ENCODE assay signal across 16 mouse cellular contexts in the genomic region with DNA sequence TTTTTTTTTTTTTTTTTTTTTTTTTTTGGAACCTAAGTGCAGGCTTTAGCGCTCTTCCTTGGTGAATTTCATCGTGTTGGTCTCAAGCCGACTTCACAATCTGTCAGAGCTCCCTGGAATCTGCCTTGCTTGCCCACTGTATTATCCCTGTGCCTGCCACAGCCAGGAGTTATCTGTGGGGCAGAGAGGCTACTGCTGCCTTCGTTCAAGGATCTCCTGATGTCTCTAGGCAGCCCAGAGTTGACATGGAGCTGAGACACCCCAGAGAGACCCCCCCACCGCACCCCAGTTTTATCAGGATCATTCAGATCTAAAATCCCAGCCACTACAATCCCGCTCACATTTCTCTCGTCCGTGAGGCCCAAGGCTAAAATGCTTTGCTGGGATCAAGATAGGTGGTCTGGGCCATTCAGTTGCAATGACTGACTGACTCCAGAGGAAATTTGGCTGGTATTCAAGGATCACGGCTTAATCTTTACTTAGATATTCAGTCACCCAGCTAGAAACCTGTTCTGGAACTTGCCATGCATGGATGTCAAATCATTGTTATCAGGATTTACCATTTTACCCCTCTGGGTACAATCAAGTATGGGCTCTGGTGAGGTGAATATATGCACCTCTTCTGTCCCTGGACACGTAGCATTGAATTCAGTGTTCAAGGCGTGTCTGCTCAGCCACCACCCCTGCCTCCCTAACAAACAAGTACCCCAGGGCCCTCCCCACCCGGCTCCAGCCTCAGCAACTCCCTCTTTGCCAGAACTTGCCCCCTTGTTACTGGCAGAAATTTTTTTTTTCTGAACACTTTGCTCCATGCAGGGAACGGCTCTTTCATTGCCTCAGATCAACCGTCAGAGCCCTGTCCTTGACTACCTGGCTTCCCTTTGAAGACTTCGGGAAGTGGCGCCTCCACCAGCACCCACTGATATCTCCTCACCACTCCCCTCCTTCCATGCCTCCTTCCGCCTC. TPM values are rescaled to one million over a fixed set of nuclear protein-coding genes. Genes with fewer than 3 reads are reported as not detected.
A peak's percentile ranks its signal among the peaks of the same experiment; 100 is the strongest.
DNase-seq lines count a peak whose midpoint lies in the region; ATAC-seq and TF ChIP-seq lines count a peak whose summit lies in the region.
"Had no signal": no experiment of that assay in that cellular context is flagged by ENCODE, and none has a peak within 500 bp of the region (broad histone marks: within the 10 kb centered on the region; RNA-seq: fewer than 3 reads in every experiment).

No protein-coding gene starts in this region.

- no peak overlapping the region for H3K4me3 ChIP-seq in embryonic facial prominence, embryonic 13.5 days
- H3K4me3 ChIP-seq in embryonic facial prominence, embryonic 10.5 days: no peak overlapping the region
- H3K4me3 ChIP-seq in midbrain, embryonic 11.5 days (ENCODE audit: low read depth, low read length): no peak overlapping the region
- no peak overlapping the region for H3K4me3 ChIP-seq in midbrain, embryonic 16.5 days (ENCODE audit: low read depth, low read length)
- no peak overlapping the region for H3K4me3 ChIP-seq in embryonic facial prominence, embryonic 15.5 days (replicated peaks)
- no peak overlapping the region for H3K4me3 ChIP-seq in stomach, postnatal 0 days (ENCODE audit: low read depth, low read length)
- H3K4me3 ChIP-seq: erythroblast, embryonic 14.5 days; liver, embryonic 13.5 days; megakaryocyte, embryonic 14.5 days; neural tube, embryonic 13.5 days had no signal

- peaks cover 42% of the 10 kb centered on the region for H3K4me1 ChIP-seq in embryonic facial prominence, embryonic 13.5 days
- peaks cover 53% of the 10 kb centered on the region for H3K4me1 ChIP-seq in embryonic facial prominence, embryonic 10.5 days
- peaks cover 22% of the 10 kb centered on the region for H3K4me1 ChIP-seq in midbrain, embryonic 11.5 days (ENCODE audit: control insufficient read depth, insufficient read depth, low read length)
- H3K4me1 ChIP-seq in midbrain, embryonic 16.5 days (ENCODE audit: control insufficient read depth, insufficient read depth, low read length): peaks cover 25% of the 10 kb centered on the region
- peaks cover 40% of the 10 kb centered on the region for H3K4me1 ChIP-seq in embryonic facial prominence, embryonic 15.5 days
- peaks cover 15% of the 10 kb centered on the region for H3K4me1 ChIP-seq in stomach, postnatal 0 days (replicated peaks; ENCODE audit: control insufficient read depth, insufficient read depth)

- H3K27me3 ChIP-seq in embryonic facial prominence, embryonic 13.5 days: peaks cover 19% of the 10 kb centered on the region
- peaks cover 78% of the 10 kb centered on the region for H3K27me3 ChIP-seq in embryonic facial prominence, embryonic 10.5 days (replicated peaks; ENCODE audit: low read depth, poor library complexity, severe bottlenecking)
- H3K27me3 ChIP-seq in midbrain, embryonic 11.5 days (ENCODE audit: control insufficient read depth, insufficient read depth, low read length): peaks cover 11% of the 10 kb centered on the region
- no peaks in the 10 kb centered on the region; the same call in 1 of the 2 replicates for H3K27me3 ChIP-seq in midbrain, embryonic 16.5 days (ENCODE audit: control insufficient read depth, insufficient read depth, low read depth, low read length)
- peaks cover 7% of the 10 kb centered on the region for H3K27me3 ChIP-seq in embryonic facial prominence, embryonic 15.5 days
- H3K27me3 ChIP-seq in stomach, postnatal 0 days (ENCODE audit: control insufficient read depth, insufficient read depth, low read length): no peaks in the 10 kb centered on the region

- no peak overlapping the region for H3K4me2 ChIP-seq in embryonic facial prominence, embryonic 13.5 days
- no peak overlapping the region for H3K4me2 ChIP-seq in midbrain, embryonic 11.5 days
- no peak overlapping the region for H3K4me2 ChIP-seq in midbrain, embryonic 16.5 days (ENCODE audit: low read length)
- no peak overlapping the region for H3K4me2 ChIP-seq in embryonic facial prominence, embryonic 15.5 days (replicated peaks)
- H3K4me2 ChIP-seq in stomach, postnatal 0 days (replicated peaks; ENCODE audit: low read depth): no peak overlapping the region
- H3K4me2 ChIP-seq: liver, embryonic 13.5 days; neural tube, embryonic 13.5 days had no signal

- H3K9me3 ChIP-seq in embryonic facial prominence, embryonic 13.5 days: no peaks in the 10 kb centered on the region
- H3K9me3 ChIP-seq in embryonic facial prominence, embryonic 10.5 days: no peaks in the 10 kb centered on the region
- no peaks in the 10 kb centered on the region for H3K9me3 ChIP-seq in midbrain, embryonic 11.5 days (ENCODE audit: control insufficient read depth, low read length)
- no peaks in the 10 kb centered on the region for H3K9me3 ChIP-seq in midbrain, embryonic 16.5 days (replicated peaks; ENCODE audit: control insufficient read depth, low read length, poor library complexity, severe bottlenecking)
- H3K9me3 ChIP-seq in embryonic facial prominence, embryonic 15.5 days (replicated peaks): no peaks in the 10 kb centered on the region
- H3K9me3 ChIP-seq in stomach, postnatal 0 days (ENCODE audit: control insufficient read depth, low read length): no peaks in the 10 kb centered on the region
- H3K9me3 ChIP-seq: liver, embryonic 13.5 days; megakaryocyte, embryonic 14.5 days; neural tube, embryonic 13.5 days had no signal

- peak overlapping the region; percentile 34 for H3K27ac ChIP-seq in embryonic facial prominence, embryonic 13.5 days
- no peak overlapping the region for H3K27ac ChIP-seq in embryonic facial prominence, embryonic 10.5 days (replicated peaks)
- no peak overlapping the region for H3K27ac ChIP-seq in midbrain, embryonic 11.5 days (ENCODE audit: low read depth, low read length)
- H3K27ac ChIP-seq in midbrain, embryonic 16.5 days (ENCODE audit: low read length): no peak overlapping the region
- H3K27ac ChIP-seq in embryonic facial prominence, embryonic 15.5 days (replicated peaks): peak overlapping the region; percentile 63; the same call in 1 of the 2 replicates
- H3K27ac ChIP-seq in stomach, postnatal 0 days (replicated peaks): peak overlapping the region; percentile 58
- H3K27ac ChIP-seq: hindbrain, embryonic 14.5 days; liver, embryonic 13.5 days; neural tube, embryonic 13.5 days had no signal

- no peaks in the 10 kb centered on the region for H3K36me3 ChIP-seq in embryonic facial prominence, embryonic 13.5 days
- no peaks in the 10 kb centered on the region for H3K36me3 ChIP-seq in embryonic facial prominence, embryonic 10.5 days (replicated peaks)
- H3K36me3 ChIP-seq in midbrain, embryonic 11.5 days (ENCODE audit: control insufficient read depth, insufficient read depth, low read length): no peaks in the 10 kb centered on the region
- no peaks in the 10 kb centered on the region for H3K36me3 ChIP-seq in midbrain, embryonic 16.5 days (ENCODE audit: control insufficient read depth, insufficient read depth, low read length)
- no peaks in the 10 kb centered on the region for H3K36me3 ChIP-seq in embryonic facial prominence, embryonic 15.5 days
- H3K36me3 ChIP-seq in stomach, postnatal 0 days (ENCODE audit: control insufficient read depth, insufficient read depth, low read length): no peaks in the 10 kb centered on the region
- H3K36me3 ChIP-seq: liver, embryonic 13.5 days; neural tube, embryonic 13.5 days had no signal

- ATAC-seq in embryonic facial prominence, embryonic 13.5 days (ENCODE audit: insufficient number of reproducible peaks, insufficient read depth, low FRiP score, low TSS enrichment, low read depth): no peak
- ATAC-seq in midbrain, embryonic 11.5 days (ENCODE audit: low FRiP score): no peak
- no peak for ATAC-seq in midbrain, embryonic 16.5 days
- ATAC-seq in embryonic facial prominence, embryonic 15.5 days (ENCODE audit: insufficient number of reproducible peaks, low FRiP score, low TSS enrichment, low read depth): no peak
- no peak for ATAC-seq in stomach, postnatal 0 days (ENCODE audit: low FRiP score, low TSS enrichment)
- ATAC-seq: intestine, embryonic 16.5 days had no signal

- no peak for TF ChIP-seq CTCF in stomach, postnatal 0 days (IDR thresholded peaks at IDR 0.05; ENCODE audit: low read depth)

- no peak overlapping the region for H3K9ac ChIP-seq in embryonic facial prominence, embryonic 13.5 days
- H3K9ac ChIP-seq in midbrain, embryonic 11.5 days (ENCODE audit: low read length): no peak overlapping the region
- no peak overlapping the region for H3K9ac ChIP-seq in midbrain, embryonic 16.5 days (ENCODE audit: low read depth, low read length)
- no peak overlapping the region for H3K9ac ChIP-seq in embryonic facial prominence, embryonic 15.5 days
- no peak overlapping the region for H3K9ac ChIP-seq in stomach, postnatal 0 days (ENCODE audit: low read length)
- H3K9ac ChIP-seq: hindbrain, embryonic 14.5 days; liver, embryonic 13.5 days; neural tube, embryonic 13.5 days had no signal

- peak; percentile 66 for TF ChIP-seq EP300 in stomach, postnatal 0 days (optimal IDR thresholded peaks at IDR 0.05)

- no peak for DNase-seq in embryonic facial prominence, embryonic 10.5 days (ENCODE audit: low spot score)
- DNase-seq in midbrain, embryonic 11.5 days (ENCODE audit: low spot score, missing footprints): peak; percentile 72
- DNase-seq in stomach, postnatal 0 days (ENCODE audit: low spot score): no peak
- DNase-seq in urinary bladder, postnatal 14 days (ENCODE audit: low spot score): no peak
- DNase-seq in spleen, postnatal 14 days (ENCODE audit: low spot score in 2 of 2): no peak
- DNase-seq: gastrocnemius, postnatal 25 days; heart, postnatal 14 days; liver, embryonic 13.5 days had no signal

- WGBS in embryonic facial prominence, embryonic 13.5 days: 30% methylated on average over 17 of the region's 17 CpGs
- WGBS in embryonic facial prominence, embryonic 10.5 days: 46% methylated on average over 17 of the region's 17 CpGs
- 47% methylated on average over 17 of the region's 17 CpGs for WGBS in midbrain, embryonic 11.5 days
- 34% methylated on average over 17 of the region's 17 CpGs for WGBS in midbrain, embryonic 16.5 days
- 34% methylated on average over 17 of the region's 17 CpGs for WGBS in embryonic facial prominence, embryonic 15.5 days
- 32% methylated on average over 17 of the region's 17 CpGs for WGBS in stomach, postnatal 0 days

RNA-seq across cellular contexts. Expression of gene Fam171a2, which starts 1.8 kb away (rescaled TPM):
- 8.1 and 8.2 TPM in 2 replicates for polyA plus RNA-seq in embryonic facial prominence, embryonic 13.5 days (2015; fragmentation: Nextera tagmentation; extraction: Ambion mirVana)
- polyA plus RNA-seq in embryonic facial prominence, embryonic 10.5 days (2016; fragmentation: Nextera tagmentation; extraction: Ambion mirVana): 3.4 and 3.7 TPM in 2 replicates
- 7.2 and 10.6 TPM in 2 replicates for polyA plus RNA-seq in midbrain, embryonic 11.5 days (2014; fragmentation: Nextera tagmentation; extraction: Ambion mirVana)
- 18.1 and 20.5 TPM in 2 replicates for polyA plus RNA-seq in midbrain, embryonic 16.5 days (2015; fragmentation: Nextera tagmentation; extraction: Ambion mirVana)
- 8.5 and 9.7 TPM in 2 replicates for polyA plus RNA-seq in embryonic facial prominence, embryonic 15.5 days (2015; fragmentation: Nextera tagmentation; extraction: Ambion mirVana)
- polyA plus RNA-seq in stomach, postnatal 0 days (2015; fragmentation: Nextera tagmentation; extraction: Ambion mirVana): 2.0 and 2.9 TPM in 2 replicates

RNA-seq across cellular contexts. Expression of gene Grn, which starts 19.2 kb away (rescaled TPM):
- polyA plus RNA-seq in embryonic facial prominence, embryonic 13.5 days (2015; fragmentation: Nextera tagmentation; extraction: Ambion mirVana): 124 and 126 TPM in 2 replicates
- polyA plus RNA-seq in embryonic facial prominence, embryonic 10.5 days (2016; fragmentation: Nextera tagmentation; extraction: Ambion mirVana): 79.4 and 87.3 TPM in 2 replicates
- 36.8 and 39.3 TPM in 2 replicates for polyA plus RNA-seq in midbrain, embryonic 11.5 days (2014; fragmentation: Nextera tagmentation; extraction: Ambion mirVana)
- polyA plus RNA-seq in midbrain, embryonic 16.5 days (2015; fragmentation: Nextera tagmentation; extraction: Ambion mirVana): 65.2 and 75.8 TPM in 2 replicates
- polyA plus RNA-seq in embryonic facial prominence, embryonic 15.5 days (2015; fragmentation: Nextera tagmentation; extraction: Ambion mirVana): 196 and 199 TPM in 2 replicates
- 126 and 142 TPM in 2 replicates for polyA plus RNA-seq in stomach, postnatal 0 days (2015; fragmentation: Nextera tagmentation; extraction: Ambion mirVana)

RNA-seq across cellular contexts. Expression of gene Itga2b, which starts 20.6 kb away (rescaled TPM):
- 6.2 and 6.7 TPM in 2 replicates for polyA plus RNA-seq in embryonic facial prominence, embryonic 13.5 days (2015; fragmentation: Nextera tagmentation; extraction: Ambion mirVana)
- 3.9 and 6.5 TPM in 2 replicates for polyA plus RNA-seq in embryonic facial prominence, embryonic 10.5 days (2016; fragmentation: Nextera tagmentation; extraction: Ambion mirVana)
- polyA plus RNA-seq in midbrain, embryonic 11.5 days (2014; fragmentation: Nextera tagmentation; extraction: Ambion mirVana): 4.5 and 5.2 TPM in 2 replicates
- polyA plus RNA-seq in midbrain, embryonic 16.5 days (2015; fragmentation: Nextera tagmentation; extraction: Ambion mirVana): 8.3 and 11.6 TPM in 2 replicates
- polyA plus RNA-seq in embryonic facial prominence, embryonic 15.5 days (2015; fragmentation: Nextera tagmentation; extraction: Ambion mirVana): 9.1 and 9.5 TPM in 2 replicates
- polyA plus RNA-seq in stomach, postnatal 0 days (2015; fragmentation: Nextera tagmentation; extraction: Ambion mirVana): 5.4 and 6.5 TPM in 2 replicates

RNA-seq across cellular contexts. Expression of gene Slc25a39, which starts 41.6 kb away (rescaled TPM):
- 191 and 195 TPM in 2 replicates for polyA plus RNA-seq in embryonic facial prominence, embryonic 13.5 days (2015; fragmentation: Nextera tagmentation; extraction: Ambion mirVana)
- 229 and 241 TPM in 2 replicates for polyA plus RNA-seq in embryonic facial prominence, embryonic 10.5 days (2016; fragmentation: Nextera tagmentation; extraction: Ambion mirVana)
- polyA plus RNA-seq in midbrain, embryonic 11.5 days (2014; fragmentation: Nextera tagmentation; extraction: Ambion mirVana): 167 and 193 TPM in 2 replicates
- polyA plus RNA-seq in midbrain, embryonic 16.5 days (2015; fragmentation: Nextera tagmentation; extraction: Ambion mirVana): 144 and 150 TPM in 2 replicates
- polyA plus RNA-seq in embryonic facial prominence, embryonic 15.5 days (2015; fragmentation: Nextera tagmentation; extraction: Ambion mirVana): 197 and 199 TPM in 2 replicates
- polyA plus RNA-seq in stomach, postnatal 0 days (2015; fragmentation: Nextera tagmentation; extraction: Ambion mirVana): 189 and 200 TPM in 2 replicates

RNA-seq across cellular contexts. Expression of gene Rundc3a, which starts 56.1 kb away (rescaled TPM):
- polyA plus RNA-seq in embryonic facial prominence, embryonic 13.5 days (2015; fragmentation: Nextera tagmentation; extraction: Ambion mirVana): 3.6 and 5.2 TPM in 2 replicates
- 10.0 and 11.9 TPM in 2 replicates for polyA plus RNA-seq in embryonic facial prominence, embryonic 10.5 days (2016; fragmentation: Nextera tagmentation; extraction: Ambion mirVana)
- 42.0 and 43.0 TPM in 2 replicates for polyA plus RNA-seq in midbrain, embryonic 11.5 days (2014; fragmentation: Nextera tagmentation; extraction: Ambion mirVana)
- polyA plus RNA-seq in midbrain, embryonic 16.5 days (2015; fragmentation: Nextera tagmentation; extraction: Ambion mirVana): 151 and 155 TPM in 2 replicates
- polyA plus RNA-seq in embryonic facial prominence, embryonic 15.5 days (2015; fragmentation: Nextera tagmentation; extraction: Ambion mirVana): 7.5 and 8.3 TPM in 2 replicates
- polyA plus RNA-seq in stomach, postnatal 0 days (2015; fragmentation: Nextera tagmentation; extraction: Ambion mirVana): 5.1 and 5.9 TPM in 2 replicates

Comparison
In these comparisons a context has a peak if more than half of its experiments do, and no peak if none do; other contexts are left out.
1. H3K27ac ChIP-seq: peak in embryonic facial prominence, embryonic 13.5 days (single experiment), embryonic facial prominence, embryonic 15.5 days (single experiment) and stomach, postnatal 0 days (single experiment); none in embryonic facial prominence, embryonic 10.5 days (single experiment), midbrain, embryonic 11.5 days (single experiment) and midbrain, embryonic 16.5 days (single experiment).